Mouse (Mus musculus) gastrocnemius, postnatal 10 days (tissue): ENCODE results near the gene Hrk. TPM values are rescaled to one million over a fixed set of nuclear protein-coding genes. Genes with fewer than 3 reads are reported as not detected.

ENCODE experiments used
- DNase-seq: peaks from one replicate; pipeline ENCODE4 v3.0.0; 2021; ENCODE audit warnings: mixed read lengths
- total RNA-seq, 2 experiments: library from RNA; stranded (reverse); gene quantifications; 2 replicates each; pipeline ENCODE4 v1.2.3; 2021

The Hrk gene
- total RNA-seq, 2 experiments from 2014 or later = 0.12 TPM; not detected in 1

- no peak for DNase-seq
These were observed 58.8 kb downstream of the Hrk start for GRCm38 (mm10) chr5:118223142-118223757.

GRCm38 (mm10) chr5:118230071-118230611 lies 65.7 kb downstream of the Hrk start:
- no peak for DNase-seq

GRCm38 (mm10) chr5:118236891-118237290 lies 72.4 kb downstream of the Hrk start:
- no peak for DNase-seq

Other genes with a start within 250 kb of the Hrk start
- gene Fbxo21, start 187.9 kb upstream of the Hrk start, total RNA-seq = 10 to 100 TPM; 17.3 to 21.9 TPM
- gene Tesc, start 136.9 kb upstream of the Hrk start, total RNA-seq = 1 to 10 TPM in 1 of 2 experiments, under 1 TPM in 1; 0.70 to 1.4 TPM
- gene Fbxw8, start 9.2 kb upstream of the Hrk start, total RNA-seq = 10 to 100 TPM; 32.8 to 33.5 TPM
- gene Rnft2, start 80.5 kb downstream of the Hrk start, total RNA-seq = 1 to 10 TPM; 1.6 to 1.9 TPM
- gene 2410131K14Rik, start 80.6 kb downstream of the Hrk start, total RNA-seq = 1 to 10 TPM; 3.2 TPM